Mouse (Mus musculus): ENCODE measurements around the gene Tnip1. TPM values are rescaled to one million over a fixed set of nuclear protein-coding genes. Genes with fewer than 3 reads are reported as not detected.

Gene Tnip1
- total and polyA plus RNA-seq, 2 experiments from 2014 or later = 16.6 to 19.7 TPM

DNA sequence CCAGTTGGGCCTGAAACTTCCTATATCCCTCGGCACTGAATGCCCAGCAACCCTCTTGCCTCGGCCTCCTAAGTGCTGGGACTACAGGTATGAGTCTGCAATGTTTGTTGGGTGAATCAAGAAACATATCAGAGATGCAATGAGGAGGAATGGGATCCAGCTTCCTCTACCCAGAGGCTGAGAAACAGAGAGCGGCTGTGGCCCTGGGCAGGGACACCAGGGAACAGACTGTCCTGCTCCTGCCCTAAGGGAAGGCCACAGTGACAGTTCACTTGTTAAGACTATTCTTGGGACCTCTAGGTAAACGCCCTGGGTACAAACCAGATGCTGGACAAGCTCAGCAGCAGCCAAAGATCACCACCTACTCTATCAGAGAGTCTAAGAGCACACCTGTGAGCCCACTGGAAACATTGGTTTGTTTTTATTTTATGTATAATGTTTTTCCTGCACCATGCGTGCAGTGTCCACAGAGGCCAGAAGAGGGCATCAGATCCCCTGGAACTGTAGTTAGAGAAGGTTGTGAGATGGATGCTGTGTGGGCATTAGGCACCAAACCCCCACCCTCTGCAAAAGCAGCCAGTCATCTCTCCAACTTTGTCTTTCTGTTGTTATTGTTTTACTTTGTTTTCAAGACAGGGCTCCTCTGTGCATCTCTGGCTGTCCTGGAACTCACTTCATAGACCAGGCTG is 31.2 kb downstream of the Tnip1 start:
- TF ChIP-seq EP300 (IDR thresholded peaks at IDR 0.05; ENCODE audit: low read depth) (no peak), CTCF (IDR thresholded peaks at IDR 0.05; ENCODE audit: low read depth) (peak; percentile 71)
- H3K9ac ChIP-seq (replicated peaks; ENCODE audit: low read depth, low read length) = no peak overlapping the region
- H3K9me3 ChIP-seq (replicated peaks; ENCODE audit: control insufficient read depth, low read length) = no peaks in the 10 kb centered on the region
- peaks cover 79% of the 10 kb centered on the region for H3K36me3 ChIP-seq (replicated peaks; ENCODE audit: control insufficient read depth, insufficient read depth, low read length)
- WGBS = 68% methylated on average over 5 of the region's 5 CpGs
- no peak overlapping the region for H3K27ac ChIP-seq (ENCODE audit: low read depth)
- H3K4me1 ChIP-seq (ENCODE audit: control insufficient read depth, insufficient read depth) = peaks cover 4% of the 10 kb centered on the region; the same call in 1 of the 2 replicates
- no peak for ATAC-seq (ENCODE audit: insufficient read depth, low read depth)
- H3K4me2 ChIP-seq (ENCODE audit: low read depth, low read length) = no peak overlapping the region
- H3K4me3 ChIP-seq (ENCODE audit: low read depth, low read length) = no peak overlapping the region
- no peak for DNase-seq (ENCODE audit: low spot score)
- no peaks in the 10 kb centered on the region for H3K27me3 ChIP-seq (ENCODE audit: control insufficient read depth, insufficient read depth, low read length)

- Histone ChIP-seq H3K9ac (replicated peaks; ENCODE audit: low read depth, low read length) (no peak overlapping the region), H3K4me2 (ENCODE audit: low read depth, low read length) (no peak overlapping the region), H3K36me3 (replicated peaks; ENCODE audit: control insufficient read depth, insufficient read depth, low read length) (peaks cover 80% of the 10 kb centered on the region), H3K27ac (ENCODE audit: low read depth) (no peak overlapping the region), H3K27me3 (ENCODE audit: control insufficient read depth, insufficient read depth, low read length) (no peaks in the 10 kb centered on the region), H3K4me3 (ENCODE audit: low read depth, low read length) (no peak overlapping the region), H3K4me1 (ENCODE audit: control insufficient read depth, insufficient read depth) (no peaks in the 10 kb centered on the region), H3K9me3 (replicated peaks; ENCODE audit: control insufficient read depth, low read length) (no peaks in the 10 kb centered on the region)
- ATAC-seq (ENCODE audit: insufficient read depth, low read depth) = no peak
- TF ChIP-seq CTCF (IDR thresholded peaks at IDR 0.05; ENCODE audit: low read depth) (peak; percentile 75), EP300 (IDR thresholded peaks at IDR 0.05; ENCODE audit: low read depth) (no peak)
- DNase-seq (ENCODE audit: low spot score) = peak; percentile 54
- WGBS = 48% methylated on average over 7 of the region's 7 CpGs
Measured at GRCm38 (mm10) chr11:54930318-54930979, 32.3 kb downstream of the Tnip1 start.

GRCm38 (mm10) chr11:54929744-54930143 is 33.0 kb downstream of the Tnip1 start:
- H3K27ac ChIP-seq (ENCODE audit: low read depth) = no peak overlapping the region
- TF ChIP-seq EP300 (IDR thresholded peaks at IDR 0.05; ENCODE audit: low read depth) = no peak
- TF ChIP-seq CTCF (IDR thresholded peaks at IDR 0.05; ENCODE audit: low read depth) = no peak
- H3K36me3 ChIP-seq (replicated peaks; ENCODE audit: control insufficient read depth, insufficient read depth, low read length) = peaks cover 79% of the 10 kb centered on the region
- H3K4me3 ChIP-seq (ENCODE audit: low read depth, low read length) = no peak overlapping the region
- no peaks in the 10 kb centered on the region for H3K4me1 ChIP-seq (ENCODE audit: control insufficient read depth, insufficient read depth)
- ATAC-seq (ENCODE audit: insufficient read depth, low read depth) (no peak), DNase-seq (ENCODE audit: low spot score) (no peak)
- H3K4me2 ChIP-seq (ENCODE audit: low read depth, low read length) = no peak overlapping the region
- H3K9me3 ChIP-seq (replicated peaks; ENCODE audit: control insufficient read depth, low read length) = no peaks in the 10 kb centered on the region
- no peak overlapping the region for H3K9ac ChIP-seq (replicated peaks; ENCODE audit: low read depth, low read length)
- 86% methylated on average over 8 of the region's 8 CpGs for WGBS
- no peaks in the 10 kb centered on the region for H3K27me3 ChIP-seq (ENCODE audit: control insufficient read depth, insufficient read depth, low read length)

DNA sequence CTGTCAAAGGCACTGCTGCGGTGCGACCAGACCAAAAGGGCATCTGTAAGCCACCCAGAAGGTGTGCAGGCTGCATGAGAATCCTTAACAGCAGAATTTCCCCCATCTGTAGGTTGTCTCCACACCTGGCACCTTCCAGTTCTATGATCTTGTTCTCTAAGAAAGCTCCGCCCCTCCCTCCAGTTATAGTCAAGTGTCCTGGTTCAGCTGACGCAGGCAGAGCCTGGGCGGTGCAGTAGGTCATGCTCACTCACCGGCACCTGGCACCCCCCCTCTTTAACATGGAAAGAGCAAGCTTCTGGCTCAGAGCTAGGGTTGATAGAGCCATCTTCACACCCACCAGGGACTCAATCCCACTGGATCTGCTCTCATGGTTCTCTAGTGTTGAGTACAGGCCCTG is 33.4 kb downstream of the Tnip1 start:
- Histone ChIP-seq H3K4me1 (ENCODE audit: control insufficient read depth, insufficient read depth) (no peaks in the 10 kb centered on the region), H3K4me2 (ENCODE audit: low read depth, low read length) (no peak overlapping the region), H3K4me3 (ENCODE audit: low read depth, low read length) (no peak overlapping the region), H3K27ac (ENCODE audit: low read depth) (no peak overlapping the region), H3K36me3 (replicated peaks; ENCODE audit: control insufficient read depth, insufficient read depth, low read length) (peaks cover 80% of the 10 kb centered on the region), H3K27me3 (ENCODE audit: control insufficient read depth, insufficient read depth, low read length) (no peaks in the 10 kb centered on the region), H3K9ac (replicated peaks; ENCODE audit: low read depth, low read length) (no peak overlapping the region), H3K9me3 (replicated peaks; ENCODE audit: control insufficient read depth, low read length) (no peaks in the 10 kb centered on the region)
- ATAC-seq (ENCODE audit: insufficient read depth, low read depth) = no peak
- 81% methylated on average over 6 of the region's 6 CpGs for WGBS
- TF ChIP-seq CTCF (IDR thresholded peaks at IDR 0.05; ENCODE audit: low read depth) (no peak), EP300 (IDR thresholded peaks at IDR 0.05; ENCODE audit: low read depth) (no peak)
- DNase-seq (ENCODE audit: low spot score) = no peak

GRCm38 (mm10) chr11:54928886-54929285 is 33.8 kb downstream of the Tnip1 start:
- Histone ChIP-seq H3K36me3 (replicated peaks; ENCODE audit: control insufficient read depth, insufficient read depth, low read length) (peaks cover 80% of the 10 kb centered on the region), H3K27me3 (ENCODE audit: control insufficient read depth, insufficient read depth, low read length) (no peaks in the 10 kb centered on the region), H3K9ac (replicated peaks; ENCODE audit: low read depth, low read length) (no peak overlapping the region), H3K4me3 (ENCODE audit: low read depth, low read length) (no peak overlapping the region), H3K9me3 (replicated peaks; ENCODE audit: control insufficient read depth, low read length) (no peaks in the 10 kb centered on the region), H3K4me1 (ENCODE audit: control insufficient read depth, insufficient read depth) (no peaks in the 10 kb centered on the region), H3K4me2 (ENCODE audit: low read depth, low read length) (no peak overlapping the region), H3K27ac (ENCODE audit: low read depth) (no peak overlapping the region)
- TF ChIP-seq CTCF (IDR thresholded peaks at IDR 0.05; ENCODE audit: low read depth) (no peak), EP300 (IDR thresholded peaks at IDR 0.05; ENCODE audit: low read depth) (no peak)
- no peak for ATAC-seq (ENCODE audit: insufficient read depth, low read depth)
- DNase-seq (ENCODE audit: low spot score) = no peak
- 66% methylated on average over 7 of the region's 7 CpGs for WGBS
